Mouse (Mus musculus): ENCODE measurements around the gene Xpo5. TPM values are rescaled to one million over a fixed set of nuclear protein-coding genes. Genes with fewer than 3 reads are reported as not detected.

Gene Xpo5
- polyA plus RNA-seq, 1 experiment from 2014 or later: 61.5 TPM

MicroRNAs encoded within 50 kb of the gene (microRNA counts, 519-probe panel; counts per million panel counts)
- microRNA mmu-miR-693-3p (not detected), microRNA mmu-miR-693-5p (not detected)

Small RNAs within 50 kb of the gene (microRNA-seq; reads per million reads assigned to microRNA genes)
- gene Mir693: 0.63 reads per million

Other genes with a start within 250 kb of the Xpo5 start
- gene Vegfa, start 170.4 kb upstream of the Xpo5 start, polyA plus RNA-seq (2014; fragmentation: Nextera tagmentation; extraction: Ambion mirVana): 8.2 and 10.1 TPM in 2 replicates
- gene Mrps18a, start 91.8 kb upstream of the Xpo5 start, polyA plus RNA-seq (2014; fragmentation: Nextera tagmentation; extraction: Ambion mirVana): 149 and 164 TPM in 2 replicates
- gene Rsph9, start 58.6 kb upstream of the Xpo5 start, polyA plus RNA-seq (2014; fragmentation: Nextera tagmentation; extraction: Ambion mirVana): 14.4 and 14.8 TPM in 2 replicates
- gene Mad2l1bp, start 49.2 kb upstream of the Xpo5 start, polyA plus RNA-seq (2014; fragmentation: Nextera tagmentation; extraction: Ambion mirVana): 34.2 and 34.6 TPM in 2 replicates
- 35.6 and 36.0 TPM in 2 replicates for gene Gtpbp2, start 41.8 kb upstream of the Xpo5 start, polyA plus RNA-seq (2014; fragmentation: Nextera tagmentation; extraction: Ambion mirVana)
- gene Polh, start 137 bp upstream of the Xpo5 start, polyA plus RNA-seq (2014; fragmentation: Nextera tagmentation; extraction: Ambion mirVana): 9.3 and 15.6 TPM in 2 replicates
- 114 and 120 TPM in 2 replicates for gene Polr1c, start 45.3 kb downstream of the Xpo5 start, polyA plus RNA-seq (2014; fragmentation: Nextera tagmentation; extraction: Ambion mirVana)
- gene Yipf3, start 45.3 kb downstream of the Xpo5 start, polyA plus RNA-seq (2014; fragmentation: Nextera tagmentation; extraction: Ambion mirVana): 102 and 106 TPM in 2 replicates
- gene Lrrc73, start 50.7 kb downstream of the Xpo5 start, polyA plus RNA-seq (2014; fragmentation: Nextera tagmentation; extraction: Ambion mirVana): 0.54 and 0.92 TPM in 2 replicates
- gene Tjap1, start 80.2 kb downstream of the Xpo5 start, polyA plus RNA-seq (2014; fragmentation: Nextera tagmentation; extraction: Ambion mirVana): 38.5 and 39.4 TPM in 2 replicates
- not detected in 2 replicates for gene Dlk2, start 94.6 kb downstream of the Xpo5 start, polyA plus RNA-seq (2014; fragmentation: Nextera tagmentation; extraction: Ambion mirVana)
- 3.5 and 4.6 TPM in 2 replicates for gene Abcc10, start 125.6 kb downstream of the Xpo5 start, polyA plus RNA-seq (2014; fragmentation: Nextera tagmentation; extraction: Ambion mirVana)
- gene Zfp318, start 180.9 kb downstream of the Xpo5 start, polyA plus RNA-seq (2014; fragmentation: Nextera tagmentation; extraction: Ambion mirVana): 12.1 and 18.3 TPM in 2 replicates
- gene Crip3, start 226.1 kb downstream of the Xpo5 start, polyA plus RNA-seq (2014; fragmentation: Nextera tagmentation; extraction: Ambion mirVana): 0.38 and 0.60 TPM in 2 replicates
- not detected in 2 replicates for gene Slc22a7, start 235.7 kb downstream of the Xpo5 start, polyA plus RNA-seq (2014; fragmentation: Nextera tagmentation; extraction: Ambion mirVana)

Measured in kidney, embryonic 14.5 days (tissue).